Mouse (Mus musculus): Measurements from ENCODE around the gene Frzb.
"Not testable (repeated sequence)": the region's sequence is repeated elsewhere in the genome, so short reads cannot be mapped to it uniquely, and the experiment has no call there.

Frzb gene

GRCm38 (mm10) chr2:80447291-80447791 is at the start of gene Frzb:
Frzb (minus strand) TSS chr2:80447625.
- DNase-seq (ENCODE audit: extremely low read depth, low read depth): no peak

DNA sequence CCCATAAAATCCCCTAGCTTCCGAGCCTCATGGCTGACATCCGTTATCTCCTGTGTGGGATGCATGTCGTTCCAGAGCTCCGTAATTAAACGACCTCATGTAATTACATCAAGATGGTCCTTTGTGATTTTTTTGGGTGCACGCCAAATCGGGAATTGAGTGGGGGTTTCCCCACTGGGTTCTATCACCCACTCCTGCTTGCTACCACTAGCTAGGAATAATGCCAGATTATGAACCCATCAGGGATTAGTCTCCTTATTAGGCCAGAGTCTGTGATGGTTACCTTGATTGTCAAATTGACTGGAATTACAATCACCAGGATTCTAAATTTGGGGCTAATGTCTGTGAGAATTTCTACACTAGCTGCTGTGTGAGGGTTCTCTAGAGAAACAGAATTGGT is 47.9 kb upstream of the Frzb start:
- DNase-seq (ENCODE audit: extremely low read depth, low read depth): not testable (repeated sequence)

GRCm38 (mm10) chr2:80486851-80487250 is 39.4 kb upstream of the Frzb start:
- no peak for DNase-seq (ENCODE audit: extremely low read depth, low read depth)

DNA sequence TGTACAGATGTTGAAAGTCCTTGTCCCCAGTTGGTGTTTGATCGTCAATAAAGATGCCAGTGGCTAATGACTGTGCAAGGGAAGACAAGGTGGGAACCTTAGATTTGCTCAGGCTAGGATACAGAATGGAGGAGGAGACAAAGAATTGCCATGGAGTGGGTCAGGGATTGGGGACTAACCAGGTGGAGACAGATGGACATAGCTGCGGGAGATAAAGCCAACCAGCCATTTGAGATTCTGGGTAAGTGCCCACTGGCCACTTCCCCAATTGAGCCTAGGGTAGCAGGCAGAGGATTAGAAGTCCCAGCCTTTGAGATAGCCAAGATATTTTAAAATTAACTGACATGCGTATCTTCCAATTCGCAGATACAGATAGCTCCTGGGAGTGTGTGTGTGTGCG is 37.5 kb upstream of the Frzb start:
- peak; percentile 2 for DNase-seq (ENCODE audit: extremely low read depth, low read depth)

DNA sequence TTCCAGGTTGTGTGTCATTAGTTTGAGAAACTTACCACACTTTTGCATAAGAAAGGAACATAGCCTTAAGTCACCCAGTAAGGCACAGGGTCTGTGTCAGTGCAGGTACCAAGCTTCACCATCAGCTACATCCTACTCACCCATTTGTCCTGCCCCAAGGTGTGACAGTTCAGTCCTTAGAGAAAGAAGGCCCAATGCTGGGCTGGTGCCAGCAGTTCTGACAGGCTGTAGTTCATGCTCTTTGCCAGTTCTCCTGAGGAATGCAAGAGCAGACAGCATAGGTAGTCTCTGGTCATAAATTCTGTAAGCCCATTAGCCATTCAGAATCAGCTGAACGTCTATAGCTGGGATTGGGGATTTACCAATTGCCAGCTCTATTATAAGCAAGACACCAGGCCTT is 28.4 kb upstream of the Frzb start:
- DNase-seq (ENCODE audit: extremely low read depth, low read depth): no peak

DNA sequence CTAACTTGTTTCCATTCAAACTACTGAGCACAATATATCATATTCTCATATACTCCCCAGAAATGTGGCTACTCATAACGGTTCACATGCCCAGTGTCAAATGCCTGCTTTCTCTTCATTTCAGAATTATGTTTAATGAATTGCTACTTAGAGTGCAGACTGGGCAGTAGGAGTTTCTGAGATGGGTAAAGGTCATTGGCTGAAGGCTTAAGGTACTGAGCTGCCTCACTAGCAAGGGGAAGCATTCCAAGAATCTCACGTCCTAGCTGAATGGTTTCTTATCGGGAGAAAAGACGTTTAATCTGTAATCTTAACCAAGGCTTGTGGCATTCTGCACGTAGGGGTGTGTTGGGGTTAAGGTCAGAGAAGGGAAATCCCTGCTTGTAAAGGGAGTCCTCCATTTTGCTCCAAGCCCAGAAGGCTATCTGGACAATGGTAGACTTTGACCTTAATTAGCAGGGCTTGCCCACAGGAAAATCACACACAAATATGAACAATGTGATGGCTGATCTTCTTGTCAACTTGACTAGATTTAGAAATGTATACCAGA is 26.9 kb upstream of the Frzb start:
- DNase-seq (ENCODE audit: extremely low read depth, low read depth): no peak

- no peak for DNase-seq (ENCODE audit: extremely low read depth, low read depth)
These were observed 18.8 kb upstream of the Frzb start for GRCm38 (mm10) chr2:80465991-80466821.

DNA sequence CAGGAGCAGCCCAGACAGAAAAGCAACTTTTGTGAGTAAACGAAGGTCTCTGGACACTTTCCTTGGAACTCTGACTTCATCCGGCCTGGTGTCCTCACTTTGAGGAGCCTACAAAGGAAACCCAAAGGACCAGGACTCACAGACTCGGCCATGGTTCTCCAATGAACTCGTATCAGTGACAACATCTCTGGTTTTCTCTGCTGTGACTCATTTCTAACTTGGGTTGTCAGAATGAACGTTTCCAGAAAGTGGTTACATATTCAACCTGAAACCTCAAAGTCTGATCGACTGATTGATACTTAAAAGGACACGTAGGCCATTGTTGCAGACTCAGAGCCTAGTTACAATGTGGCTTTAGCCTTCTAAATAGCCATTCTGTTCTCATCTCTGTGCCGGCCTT is 14.4 kb upstream of the Frzb start:
- DNase-seq (ENCODE audit: extremely low read depth, low read depth): no peak

- no peak for DNase-seq (ENCODE audit: extremely low read depth, low read depth)
These were observed 806 bp upstream of the Frzb start for GRCm38 (mm10) chr2:80448231-80448630.

GRCm38 (mm10) chr2:80446308-80447151 is 895 bp downstream of the Frzb start:
- no peak for DNase-seq (ENCODE audit: extremely low read depth, low read depth)

DNA sequence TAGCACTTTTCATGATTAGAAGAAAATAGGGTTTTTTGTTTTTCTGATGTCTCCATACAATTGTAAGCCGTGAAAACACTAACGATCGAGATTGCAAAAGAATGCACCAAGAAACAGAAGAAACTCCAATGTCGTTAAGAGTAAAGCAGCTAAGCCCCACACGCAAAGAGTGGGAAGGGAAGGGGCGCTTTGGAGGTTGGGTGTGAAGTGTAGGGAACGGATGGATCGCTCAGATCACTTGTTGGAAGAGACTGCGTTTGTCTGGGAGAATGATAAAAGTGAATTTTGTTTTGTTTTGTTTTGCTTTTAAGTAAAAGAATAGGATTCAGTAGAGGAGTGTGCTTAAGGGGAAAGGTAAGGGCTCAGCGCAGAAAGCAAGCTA is 1.5 kb downstream of the Frzb start:
- no peak for DNase-seq (ENCODE audit: extremely low read depth, low read depth)

- no peak for DNase-seq (ENCODE audit: extremely low read depth, low read depth)
These were observed 1.9 kb downstream of the Frzb start for GRCm38 (mm10) chr2:80445491-80445890.

GRCm38 (mm10) chr2:80444418-80445365 is 2.7 kb downstream of the Frzb start:
- no peak for DNase-seq (ENCODE audit: extremely low read depth, low read depth)

DNA sequence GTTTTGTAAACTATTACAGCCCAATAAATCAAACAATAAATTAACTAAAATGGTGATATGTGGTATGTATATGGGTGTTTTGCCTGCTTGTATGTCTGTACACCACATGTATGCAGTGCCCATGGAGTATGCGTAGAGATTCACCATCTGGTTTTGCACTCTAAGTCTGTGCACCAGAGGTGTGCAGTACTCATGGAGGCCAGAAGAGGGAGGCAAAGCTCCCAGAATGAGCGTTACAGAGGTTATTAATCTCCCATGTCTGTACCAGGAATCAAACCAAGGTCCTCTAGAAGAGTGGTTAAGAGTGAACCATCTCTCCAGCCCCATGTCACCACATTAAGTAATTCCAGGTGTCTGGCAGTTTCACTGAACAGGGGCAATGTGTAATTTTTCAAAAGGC is 3.5 kb downstream of the Frzb start:
- DNase-seq (ENCODE audit: extremely low read depth, low read depth): no peak

DNA sequence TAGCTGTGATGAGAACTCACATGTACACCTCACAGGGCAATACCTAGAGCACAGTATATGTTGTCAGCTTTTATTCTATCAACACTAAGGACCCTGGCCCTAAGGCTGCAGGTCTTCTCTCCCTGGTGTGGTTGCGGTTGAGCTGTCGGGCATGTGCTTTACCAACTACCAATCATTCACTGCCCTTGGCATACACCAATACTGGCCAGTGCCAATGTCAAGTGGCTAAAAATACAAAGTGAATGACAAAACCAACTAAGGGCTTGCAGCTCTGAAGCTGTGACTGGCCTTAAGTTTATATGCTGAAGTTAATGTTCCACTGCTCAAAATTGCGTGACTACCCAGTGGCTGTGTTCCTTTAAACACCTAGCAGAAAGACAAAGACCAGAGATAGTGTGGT is 6.0 kb downstream of the Frzb start:
- no peak for DNase-seq (ENCODE audit: extremely low read depth, low read depth)

DNA sequence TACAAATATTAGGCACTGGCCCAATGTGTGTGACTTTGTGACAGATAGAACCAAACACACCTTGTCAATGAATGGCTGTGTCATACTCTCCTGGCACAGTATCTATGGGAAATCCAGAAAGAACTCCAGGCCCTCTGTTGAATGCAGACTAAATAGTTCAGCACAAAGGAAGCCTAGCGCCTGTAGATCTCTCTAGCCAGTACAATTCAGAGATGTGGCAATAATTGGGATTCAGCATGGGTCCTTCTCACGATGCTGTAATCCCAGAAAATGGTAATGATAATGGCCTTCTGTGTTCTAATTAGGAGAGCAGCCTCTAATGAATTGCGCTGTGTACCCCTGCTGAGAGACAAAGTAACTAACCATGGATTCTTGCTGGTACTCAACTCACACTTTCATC is 8.6 kb downstream of the Frzb start:
- DNase-seq (ENCODE audit: extremely low read depth, low read depth): no peak

DNA sequence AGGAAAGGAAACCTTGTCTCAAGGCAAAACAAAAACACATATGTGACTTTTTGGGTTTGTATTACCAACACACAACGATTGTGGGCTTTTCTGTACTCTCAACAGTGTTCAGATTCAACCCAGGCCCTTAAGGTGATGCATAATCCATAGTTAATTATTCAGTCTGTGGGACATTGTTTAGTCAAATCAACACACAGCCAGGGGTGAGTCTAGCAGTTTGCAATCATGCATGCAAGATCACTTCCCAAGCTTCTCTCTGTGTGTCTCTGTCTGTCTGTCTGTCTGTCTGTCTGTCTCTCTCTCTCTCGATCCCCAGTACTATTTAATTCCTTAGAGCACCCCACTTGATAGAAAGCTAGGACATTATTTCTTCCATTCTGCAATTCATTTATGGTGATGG is 10.0 kb downstream of the Frzb start:
- no peak for DNase-seq (ENCODE audit: extremely low read depth, low read depth)

DNA sequence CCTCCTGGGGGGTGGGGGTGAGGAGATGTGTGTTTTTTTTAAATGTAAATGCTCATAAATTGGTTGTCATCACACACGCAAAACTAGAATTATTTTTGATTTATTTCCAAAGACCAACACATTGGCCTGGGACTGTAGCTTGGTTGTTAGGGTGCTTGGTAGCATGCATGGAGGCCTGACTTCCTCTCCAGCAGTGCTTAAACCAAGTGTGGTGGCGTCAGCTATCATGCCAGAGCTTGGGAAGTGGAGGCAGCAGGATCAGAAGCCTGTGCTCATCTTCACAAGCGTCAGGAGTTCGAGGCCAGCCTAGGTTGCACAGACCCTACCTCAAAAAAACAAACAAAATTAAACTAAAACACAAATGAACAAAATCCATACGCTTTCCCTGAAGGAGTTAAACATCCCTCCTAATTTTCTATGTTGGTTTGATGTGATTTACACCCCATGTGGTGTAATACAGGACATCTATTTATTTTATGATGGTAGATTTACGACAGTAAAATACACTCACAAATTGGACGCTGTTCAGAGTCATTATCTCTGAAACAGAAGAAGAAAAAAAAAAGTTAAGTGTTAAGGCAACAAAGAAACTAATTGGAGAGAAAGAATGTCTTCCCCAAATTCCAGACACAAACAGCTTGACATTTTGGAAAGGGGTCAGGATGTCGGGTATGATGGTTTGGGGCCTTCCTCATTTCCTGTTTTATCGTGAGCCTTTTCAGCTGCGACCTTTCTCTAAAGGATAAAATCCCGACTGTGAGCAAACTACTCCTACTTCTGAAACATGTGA is 12.4 kb downstream of the Frzb start:
- DNase-seq (ENCODE audit: extremely low read depth, low read depth): no peak

DNA sequence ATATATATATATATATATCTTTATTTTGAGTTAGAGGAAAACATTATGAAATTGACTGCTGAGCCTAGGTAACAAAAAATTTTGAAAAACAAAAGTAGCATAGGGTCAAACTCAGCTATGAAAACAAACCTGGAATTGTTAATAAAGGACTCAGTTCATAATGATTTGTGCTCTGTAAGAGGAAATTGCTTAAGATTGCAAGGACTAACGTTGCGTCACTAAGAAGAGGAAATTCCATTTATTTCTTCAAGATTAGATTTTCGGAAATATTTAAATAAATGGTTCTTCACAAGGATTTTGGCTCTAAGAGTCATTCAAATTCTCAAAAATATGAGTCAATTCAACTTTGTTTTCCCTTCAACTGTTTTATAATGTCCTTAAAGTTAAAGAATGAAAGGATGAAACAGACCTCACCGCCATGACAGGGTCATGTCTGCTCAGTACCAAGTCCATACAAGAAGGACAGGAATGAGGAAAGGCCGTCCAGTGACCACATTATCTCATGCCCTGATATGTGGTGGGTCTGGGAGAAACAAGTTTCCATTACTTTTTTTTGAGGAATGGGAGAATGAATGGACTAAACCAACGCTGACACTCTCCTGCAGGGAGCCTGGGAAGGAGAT is 14.1 kb downstream of the Frzb start:
- no peak for DNase-seq (ENCODE audit: extremely low read depth, low read depth)
